Mouse (Mus musculus): ENCODE results near the gene Ankrd11. TPM values are rescaled to one million over a fixed set of nuclear protein-coding genes. Genes with fewer than 3 reads are reported as not detected.

Ankrd11 gene
- 56.8 and 59.6 TPM in 2 replicates for polyA plus RNA-seq (2015; fragmentation: Nextera tagmentation; extraction: Ambion mirVana)

DNA sequence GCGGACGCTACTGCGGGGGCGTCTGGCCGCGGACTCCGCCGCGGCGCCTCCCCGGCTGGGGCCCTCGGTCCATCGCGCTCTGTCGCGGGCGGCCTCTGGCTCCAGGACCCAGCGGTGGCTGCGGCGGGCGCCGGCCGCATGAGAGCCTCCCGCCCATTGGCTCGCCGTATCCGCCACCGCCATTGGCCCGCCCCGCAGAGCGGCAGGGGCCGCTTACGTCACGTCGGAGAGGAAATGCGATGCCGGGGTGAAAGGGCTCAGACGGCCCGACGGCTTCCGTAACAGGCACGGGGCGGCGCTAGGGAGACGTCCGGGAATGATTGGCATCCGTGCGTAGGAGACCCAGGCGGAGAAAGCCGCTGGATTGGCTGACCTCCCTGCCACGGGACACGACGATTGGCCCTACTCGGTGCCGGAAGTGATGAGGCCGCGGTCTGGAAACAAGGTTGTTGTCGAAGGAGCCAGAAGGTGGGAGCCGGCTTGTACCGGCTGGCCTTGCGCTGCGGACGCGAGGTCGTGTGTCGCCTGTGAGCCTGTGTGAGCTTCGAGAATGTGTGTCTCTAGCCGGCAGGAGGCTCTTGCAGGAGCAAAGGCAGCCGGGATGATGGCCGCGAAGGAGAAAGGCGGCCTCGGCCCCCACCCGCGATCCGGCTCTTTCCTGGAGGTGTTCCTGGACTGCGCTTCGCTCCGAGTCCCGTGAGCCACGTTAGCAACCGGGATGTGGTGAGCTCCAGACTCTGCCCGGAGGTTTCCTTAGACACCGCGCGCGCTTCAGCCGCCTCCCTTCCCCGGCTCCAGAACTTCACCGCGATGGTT is at the start of gene Ankrd11:
Gene Ankrd11 (minus strand): TSS at position 120 of the 816 bp plus-strand sequence.
- H3K4me3 ChIP-seq, result peak within 1 kb of the TSS; percentile 99
- no peaks in the 10 kb centered on the region for H3K9me3 ChIP-seq
- peak within 1 kb of the TSS; percentile 95 for H3K27ac ChIP-seq
- no peaks in the 10 kb centered on the region for H3K36me3 ChIP-seq
- ATAC-seq (ENCODE audit: borderline replicate concordance, extremely low read depth, low FRiP score, low TSS enrichment), result peak; percentile 97
- WGBS, result under 1% methylated on average over 90 of the region's 91 CpGs
- H3K4me2 ChIP-seq, result peak within 1 kb of the TSS; percentile 75
- peaks cover 35% of the 10 kb centered on the region for H3K4me1 ChIP-seq
- H3K27me3 ChIP-seq, result no peaks in the 10 kb centered on the region
- peak within 1 kb of the TSS; percentile 100 for H3K9ac ChIP-seq

DNA sequence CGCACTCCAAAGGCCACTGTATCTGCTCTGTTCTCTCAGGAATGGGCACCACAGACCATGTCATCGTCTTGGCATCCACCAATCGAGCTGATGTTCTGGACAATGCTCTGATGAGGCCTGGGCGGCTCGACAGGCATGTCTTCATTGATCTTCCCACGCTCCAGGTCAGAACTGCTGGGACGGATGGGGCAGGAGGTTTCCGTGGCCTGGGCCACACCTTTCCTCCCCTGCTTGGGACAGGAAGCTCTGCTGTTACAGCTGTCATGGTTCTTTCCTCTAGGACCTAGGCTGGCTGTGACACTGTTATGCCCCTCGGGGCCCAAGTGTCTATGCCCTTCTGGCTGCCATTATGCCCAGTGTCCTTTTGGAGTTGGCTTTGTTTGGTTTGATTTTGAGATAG is 45.2 kb upstream of the Ankrd11 start:
- 84% methylated on average over 9 of the region's 9 CpGs for WGBS
- H3K4me3 ChIP-seq, result no peak overlapping the region
- ATAC-seq (ENCODE audit: borderline replicate concordance, extremely low read depth, low FRiP score, low TSS enrichment), result no peak
- H3K9me3 ChIP-seq, result no peaks in the 10 kb centered on the region
- no peak overlapping the region for H3K9ac ChIP-seq
- H3K27me3 ChIP-seq, result no peaks in the 10 kb centered on the region
- peaks cover 78% of the 10 kb centered on the region for H3K36me3 ChIP-seq
- no peaks in the 10 kb centered on the region for H3K4me1 ChIP-seq
- no peak overlapping the region for H3K4me2 ChIP-seq
- H3K27ac ChIP-seq, result no peak overlapping the region

DNA sequence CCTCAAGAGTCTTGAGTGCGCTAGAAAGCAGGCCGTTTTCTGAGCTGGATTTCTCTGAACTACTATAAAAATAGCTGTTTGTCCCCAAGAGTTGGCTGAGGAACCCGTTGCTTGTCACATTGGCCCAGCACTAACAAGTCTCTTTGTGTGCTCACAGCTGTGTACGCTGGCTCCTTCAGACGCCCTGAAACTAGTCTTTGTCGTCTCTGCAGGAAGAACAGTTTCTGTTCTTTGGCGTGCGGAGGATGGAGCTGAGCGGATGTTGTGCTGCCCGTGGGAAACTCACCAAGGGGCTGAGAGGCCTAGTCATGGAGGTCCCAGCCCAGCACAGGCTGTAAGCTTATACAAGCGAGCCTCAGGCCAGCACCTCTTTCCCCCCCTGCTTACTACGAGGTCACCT is 41.5 kb upstream of the Ankrd11 start:
- no peaks in the 10 kb centered on the region for H3K9me3 ChIP-seq
- H3K27me3 ChIP-seq, result no peaks in the 10 kb centered on the region
- no peak overlapping the region for H3K9ac ChIP-seq
- H3K27ac ChIP-seq, result no peak overlapping the region
- no peak overlapping the region for H3K4me2 ChIP-seq
- ATAC-seq (ENCODE audit: borderline replicate concordance, extremely low read depth, low FRiP score, low TSS enrichment), result no peak
- H3K36me3 ChIP-seq, result peaks cover 77% of the 10 kb centered on the region
- no peak overlapping the region for H3K4me3 ChIP-seq
- no peaks in the 10 kb centered on the region for H3K4me1 ChIP-seq
- 89% methylated on average over 12 of the region's 12 CpGs for whole genome bisulfite sequencing

- no peak overlapping the region for H3K9ac ChIP-seq
- no peaks in the 10 kb centered on the region for H3K27me3 ChIP-seq
- no peaks in the 10 kb centered on the region for H3K4me1 ChIP-seq
- H3K4me2 ChIP-seq, result no peak overlapping the region
- no peak overlapping the region for H3K27ac ChIP-seq
- WGBS, result 91% methylated on average over 6 of the region's 6 CpGs
- peaks cover 77% of the 10 kb centered on the region for H3K36me3 ChIP-seq
- no peaks in the 10 kb centered on the region for H3K9me3 ChIP-seq
- H3K4me3 ChIP-seq, result no peak overlapping the region
- ATAC-seq (ENCODE audit: borderline replicate concordance, extremely low read depth, low FRiP score, low TSS enrichment), result no peak
Observed at GRCm38 (mm10) chr8:123082993-123083392, 40.9 kb upstream of the Ankrd11 start.

- Histone ChIP-seq H3K36me3 (peaks cover 87% of the 10 kb centered on the region), H3K4me1 (no peaks in the 10 kb centered on the region), H3K27ac (no peak overlapping the region), H3K4me2 (no peak overlapping the region), H3K9ac (no peak overlapping the region), H3K9me3 (no peaks in the 10 kb centered on the region), H3K27me3 (no peaks in the 10 kb centered on the region), H3K4me3 (no peak overlapping the region)
- no peak for ATAC-seq (ENCODE audit: borderline replicate concordance, extremely low read depth, low FRiP score, low TSS enrichment)
- WGBS, result 86% methylated on average over 6 of the region's 6 CpGs
Observed at GRCm38 (mm10) chr8:123077213-123077612, 35.1 kb upstream of the Ankrd11 start.

- Histone ChIP-seq H3K4me3 (no peak overlapping the region), H3K4me1 (peaks cover 11% of the 10 kb centered on the region), H3K27me3 (no peaks in the 10 kb centered on the region), H3K36me3 (peaks cover 48% of the 10 kb centered on the region), H3K27ac (no peak overlapping the region), H3K9ac (no peak overlapping the region), H3K9me3 (no peaks in the 10 kb centered on the region), H3K4me2 (no peak overlapping the region)
- no peak for ATAC-seq (ENCODE audit: borderline replicate concordance, extremely low read depth, low FRiP score, low TSS enrichment)
- 55% methylated on average over 4 of the region's 4 CpGs for WGBS
Observed at GRCm38 (mm10) chr8:123071176-123071575, 29.1 kb upstream of the Ankrd11 start.

- Histone ChIP-seq H3K27ac (peak overlapping the region; percentile 82), H3K4me3 (peak overlapping the region; percentile 89), H3K36me3 (peaks cover 13% of the 10 kb centered on the region; the same call in 1 of the 2 replicates), H3K9me3 (no peaks in the 10 kb centered on the region), H3K27me3 (no peaks in the 10 kb centered on the region), H3K4me1 (peaks cover 17% of the 10 kb centered on the region), H3K9ac (peak overlapping the region; percentile 91), H3K4me2 (peak overlapping the region; percentile 80)
- 33% methylated on average over 7 of the region's 7 CpGs for WGBS
- no peak for ATAC-seq (ENCODE audit: borderline replicate concordance, extremely low read depth, low FRiP score, low TSS enrichment)
Observed at GRCm38 (mm10) chr8:123066101-123066683, 24.1 kb upstream of the Ankrd11 start.

GRCm38 (mm10) chr8:123065214-123066100 is 23.4 kb upstream of the Ankrd11 start:
- Histone ChIP-seq H3K9ac (peak overlapping the region; percentile 91), H3K4me2 (peak overlapping the region; percentile 80), H3K36me3 (peaks cover 10% of the 10 kb centered on the region; the same call in 1 of the 2 replicates), H3K27ac (peak overlapping the region; percentile 82), H3K9me3 (no peaks in the 10 kb centered on the region), H3K4me3 (peak overlapping the region; percentile 89), H3K4me1 (peaks cover 17% of the 10 kb centered on the region), H3K27me3 (no peaks in the 10 kb centered on the region)
- WGBS, result under 1% methylated on average over 84 of the region's 84 CpGs
- ATAC-seq (ENCODE audit: borderline replicate concordance, extremely low read depth, low FRiP score, low TSS enrichment), result peak; percentile 98

DNA sequence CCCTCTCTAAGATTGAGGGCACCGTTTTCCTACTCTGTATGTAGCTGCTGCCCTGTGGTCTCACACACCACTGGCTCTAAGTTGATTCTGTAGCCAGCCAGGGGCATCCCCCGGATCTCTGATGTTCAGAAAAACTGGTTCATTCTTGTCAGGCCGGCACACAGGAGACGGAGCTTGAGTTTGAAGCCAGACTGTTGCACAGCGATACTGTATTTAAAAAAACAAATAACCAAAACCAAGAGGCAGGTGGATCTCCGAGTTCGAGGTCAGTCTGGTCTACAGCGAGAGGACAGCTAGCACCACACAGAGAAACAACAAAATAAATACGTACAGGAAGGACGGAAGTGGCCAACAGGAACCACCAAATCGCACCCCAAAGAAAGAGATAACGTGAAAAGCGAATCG is 22.7 kb upstream of the Ankrd11 start:
- Histone ChIP-seq H3K4me2 (peak overlapping the region; percentile 80), H3K36me3 (peaks cover 10% of the 10 kb centered on the region; the same call in 1 of the 2 replicates), H3K9ac (peak overlapping the region; percentile 91), H3K4me1 (peaks cover 17% of the 10 kb centered on the region), H3K27ac (peak overlapping the region; percentile 82), H3K4me3 (peak overlapping the region; percentile 89), H3K27me3 (no peaks in the 10 kb centered on the region), H3K9me3 (no peaks in the 10 kb centered on the region)
- peak; percentile 8; the same call in 1 of the 2 replicates for ATAC-seq (ENCODE audit: borderline replicate concordance, extremely low read depth, low FRiP score, low TSS enrichment)
- WGBS, result 1% methylated on average over 14 of the region's 14 CpGs

DNA sequence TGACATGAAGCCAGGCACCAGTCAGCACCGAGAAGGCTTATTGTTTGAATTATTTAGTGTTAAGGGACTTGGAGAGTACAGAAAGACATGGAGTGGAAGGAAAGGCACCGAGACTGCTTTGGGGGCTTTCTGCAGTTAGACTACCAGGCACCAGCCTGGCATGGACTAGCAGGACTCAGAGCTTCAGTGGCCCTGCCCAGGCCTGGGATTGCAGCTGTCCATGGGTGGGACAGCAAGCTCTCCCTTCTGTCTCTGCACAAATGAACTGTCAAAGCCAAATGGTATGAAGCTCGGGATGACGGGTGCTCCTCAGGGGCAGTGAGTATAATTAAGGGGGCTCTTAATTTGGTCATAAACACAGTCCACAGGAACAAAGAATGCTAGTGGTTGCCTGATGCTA is 22.0 kb upstream of the Ankrd11 start:
- Histone ChIP-seq H3K4me1 (peaks cover 17% of the 10 kb centered on the region), H3K9me3 (no peaks in the 10 kb centered on the region), H3K4me3 (no peak overlapping the region), H3K4me2 (peak overlapping the region; percentile 80; the same call in 1 of the 2 replicates), H3K27ac (no peak overlapping the region), H3K36me3 (peaks cover 10% of the 10 kb centered on the region; the same call in 1 of the 2 replicates), H3K27me3 (no peaks in the 10 kb centered on the region), H3K9ac (no peak overlapping the region)
- 65% methylated on average over 4 of the region's 4 CpGs for WGBS
- no peak for ATAC-seq (ENCODE audit: borderline replicate concordance, extremely low read depth, low FRiP score, low TSS enrichment)

DNA sequence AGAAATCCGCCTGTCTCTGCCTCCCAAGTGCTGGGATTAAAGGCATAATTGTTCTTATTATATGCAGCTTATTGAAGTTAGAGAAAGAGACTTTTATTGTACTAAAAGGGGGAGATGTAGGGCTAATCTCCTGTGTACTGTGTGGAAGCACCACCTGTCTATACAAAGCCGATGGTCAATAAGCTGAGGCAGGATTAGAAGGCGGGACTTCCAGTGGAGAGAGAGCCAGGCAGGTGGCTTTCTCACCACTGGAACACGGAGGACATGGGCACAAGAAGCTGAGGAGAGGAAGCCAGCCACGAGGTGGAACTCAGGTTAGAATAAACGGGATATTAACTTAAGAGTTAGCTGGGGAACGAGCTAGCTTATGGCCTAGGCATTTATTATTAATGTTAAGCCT is 20.6 kb upstream of the Ankrd11 start, which contains the start of gene Spg7:
Gene Spg7 (plus strand): TSS at position 222 of the 400 bp plus-strand sequence.
- Histone ChIP-seq H3K9me3 (no peaks in the 10 kb centered on the region), H3K4me1 (peaks cover 17% of the 10 kb centered on the region), H3K27me3 (no peaks in the 10 kb centered on the region), H3K4me3 (no peak within 1 kb of the TSS), H3K27ac (no peak within 1 kb of the TSS), H3K9ac (no peak within 1 kb of the TSS), H3K4me2 (no peak within 1 kb of the TSS), H3K36me3 (0 out of 2 replicates have a peak, but pooled peaks cover 2% of the 10 kb centered on the region)
- WGBS, result 67% methylated on average over 7 of the region's 7 CpGs
- no peak for ATAC-seq (ENCODE audit: borderline replicate concordance, extremely low read depth, low FRiP score, low TSS enrichment)

Data from lung, embryonic 15.5 days (tissue).